Mouse (Mus musculus): ENCODE results near the gene Wdr77. TPM values are rescaled to one million over a fixed set of nuclear protein-coding genes. Genes with fewer than 3 reads are reported as not detected.

The Wdr77 gene
- 10 to 100 TPM; 51.4 to 55.5 TPM for total RNA-seq (2023)

GRCm38 (mm10) chr3:105958974-105959580 is at the start of gene Wdr77:
TSS of gene Wdr77 (plus strand) at chr3:105959369.

GRCm38 (mm10) chr3:105932240-105933071 is 26.7 kb upstream of the Wdr77 start, which contains the start of gene I830077J02Rik:
TSS of gene I830077J02Rik (minus strand) at chr3:105932664.

GRCm38 (mm10) chr3:105959999-105960398 is 830 bp downstream of the Wdr77 start, which contains the start of gene Atp5f1:
TSS of gene Atp5f1 (minus strand) at chr3:105960099.

GRCm38 (mm10) chr3:105973411-105973810 is 14.2 kb downstream of the Wdr77 start, which contains the start of gene Ovgp1:
TSS of gene Ovgp1 (plus strand) at chr3:105973711.

GRCm38 (mm10) chr3:106014546-106014945 is 55.4 kb downstream of the Wdr77 start, which contains the start of gene Pifo:
TSS of gene Pifo (minus strand) at chr3:106014646.

Other genes starting within 250 kb of the Wdr77 start
- 100 to 1,000 TPM; 121 to 129 TPM for gene Rap1a, start 158.0 kb upstream of the Wdr77 start, total RNA-seq (2023)
- not detected for gene Adora3, start 88.5 kb upstream of the Wdr77 start, total RNA-seq (2023)
- gene Tmigd3, start 88.5 kb upstream of the Wdr77 start, total RNA-seq (2023): not detected
- gene I830077J02Rik, start 26.7 kb upstream of the Wdr77 start, total RNA-seq (2023): 10 to 100 TPM; 23.0 to 38.3 TPM
- 100 to 1,000 TPM; 129 to 130 TPM for gene Atp5f1, start 730 bp downstream of the Wdr77 start, total RNA-seq (2023)
- 1 to 10 TPM; 3.9 to 4.7 TPM for gene Ovgp1, start 14.3 kb downstream of the Wdr77 start, total RNA-seq (2023)
- gene Pifo, start 55.3 kb downstream of the Wdr77 start, total RNA-seq (2023): 1 to 10 TPM in 1 of 2 experiments, not detected in 1; 1.3 TPM
- gene Chil5, start 73.4 kb downstream of the Wdr77 start, total RNA-seq (2023): not detected
- gene Chia1, start 153.9 kb downstream of the Wdr77 start, total RNA-seq (2023): not detected
- 1 to 10 TPM in 1 of 2 experiments, under 1 TPM in 1; 0.98 to 1.2 TPM for gene Chil3, start 208.2 kb downstream of the Wdr77 start, total RNA-seq (2023)